Mouse (Mus musculus) liver, embryonic 13.5 days (tissue): Measurements from ENCODE around the gene Nf1. TPM values are rescaled to one million over a fixed set of nuclear protein-coding genes. Genes with fewer than 3 reads are reported as not detected.

ENCODE experiments used
- ATAC-seq: fragments of 200-750 bp; cut with Nextera tagmentation; 2 replicates; pipeline ENCODE4 v1.8.0; 2017; ENCODE audit warnings: low read depth, mild to moderate bottlenecking, moderate number of reproducible peaks, moderate library complexity
- DNase-seq: peaks from one replicate; pipeline ENCODE4 v3.0.0; 2022
- H3K27ac ChIP-seq: fragments of 300-500 bp; sonication (generic); 2 replicates; pipeline ENCODE4 v1.5.1; 2015; ENCODE audit warnings: moderate library complexity, mild to moderate bottlenecking, inconsistent platforms
- H3K27me3 ChIP-seq: fragments of 300-500 bp; sonication (generic); 2 replicates; pipeline ENCODE4 v1.6.1; 2015; ENCODE audit warnings: mild to moderate bottlenecking, inconsistent platforms
- H3K36me3 ChIP-seq: fragments of 300-500 bp; sonication (generic); 2 replicates; pipeline ENCODE4 v1.6.1; 2015; ENCODE audit warnings: mild to moderate bottlenecking, inconsistent platforms
- H3K4me1 ChIP-seq: fragments of 300-500 bp; sonication (generic); replicated peaks from 2 replicates; pipeline ENCODE4 v1.6.1; 2015; ENCODE audit warnings: inconsistent platforms
- H3K4me2 ChIP-seq: fragments of 300-500 bp; sonication (generic); 2 replicates; pipeline ENCODE4 v1.6.1; 2015; ENCODE audit warnings: inconsistent platforms, mild to moderate bottlenecking, moderate library complexity
- H3K4me3 ChIP-seq: fragments of 300-500 bp; sonication (generic); replicated peaks from 2 replicates; pipeline ENCODE4 v1.5.1; 2015; ENCODE audit warnings: mild to moderate bottlenecking, inconsistent platforms
- H3K9ac ChIP-seq: fragments of 300-500 bp; sonication (generic); 2 replicates; pipeline ENCODE4 v1.6.1; 2015; ENCODE audit warnings: mild to moderate bottlenecking, inconsistent platforms
- H3K9me3 ChIP-seq: fragments of 300-500 bp; sonication (generic); replicated peaks from 2 replicates; pipeline ENCODE4 v1.6.1; 2016; ENCODE audit warnings: inconsistent platforms
- WGBS: fragments of 180-500 bp; shearing (Covaris S2); methylation state at CpG from one replicate; pipeline ENCODE4 v1.1.7; 2015; ENCODE audit not compliant: insufficient replicate concordance; 5-methylcytosine and 5-hydroxymethylcytosine counted together
- polyA plus RNA-seq: library from polyadenylated mRNA; unstranded; fragments of >200 nt; fragmentation: Nextera tagmentation; extraction: Ambion mirVana; gene quantifications from 2 replicates; pipeline ENCODE4 v1.2.1, GENCODE M21; 2015

Nf1 gene
- polyA plus RNA-seq, 1 experiment from 2014 or later, result 1.6 TPM

DNA sequence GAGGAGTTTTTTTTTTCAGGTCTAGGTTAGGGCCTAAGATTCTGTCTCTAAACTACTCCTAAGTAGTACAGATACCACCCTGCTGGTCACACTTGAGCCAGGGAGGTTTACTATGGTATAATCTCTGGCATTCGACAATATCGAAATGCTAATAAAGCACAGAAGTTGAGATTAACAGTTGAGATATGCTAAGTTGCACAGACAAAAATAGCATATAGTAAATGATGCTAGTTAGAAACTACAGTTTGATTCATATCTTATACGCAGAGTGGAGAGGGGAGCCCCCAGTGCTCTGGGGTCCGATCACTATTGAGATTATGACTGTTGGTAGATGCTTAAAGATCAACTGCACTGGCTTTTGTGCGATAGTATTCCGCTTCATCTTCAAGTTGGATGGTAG, 189.7 kb downstream of the Nf1 start:
- Histone ChIP-seq H3K27me3 (no peaks in the 10 kb centered on the region), H3K4me2 (no peak overlapping the region), H3K27ac (peak overlapping the region; percentile 54; the same call in 1 of the 2 replicates), H3K9ac (no peak overlapping the region), H3K36me3 (no peaks in the 10 kb centered on the region), H3K4me3 (no peak overlapping the region), H3K4me1 (peaks cover 52% of the 10 kb centered on the region), H3K9me3 (no peaks in the 10 kb centered on the region)
- DNase-seq (no peak), ATAC-seq (no peak)
- 76% methylated on average over 6 of the region's 6 CpGs for WGBS

DNA sequence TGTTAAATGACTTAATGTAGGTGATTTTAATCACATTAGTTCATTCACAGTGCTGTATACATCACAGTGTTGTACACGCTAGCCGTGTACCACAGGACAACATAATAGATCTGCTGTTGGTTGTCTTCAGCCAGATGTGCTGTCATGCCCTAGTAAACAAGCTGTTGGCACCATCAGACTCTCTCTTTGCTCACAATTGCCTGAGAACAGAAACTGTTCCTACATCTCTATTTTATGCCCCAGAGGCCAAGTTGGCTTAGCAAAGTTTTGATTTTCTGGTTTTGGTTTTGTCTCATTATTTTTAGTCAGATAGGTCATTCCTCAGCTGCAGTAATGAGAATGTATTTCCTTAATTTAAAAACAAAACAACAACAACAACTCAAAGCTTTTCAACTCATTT, 190.2 kb downstream of the Nf1 start:
- H3K4me2 ChIP-seq, result peak overlapping the region; percentile 21; the same call in 1 of the 2 replicates

DNA sequence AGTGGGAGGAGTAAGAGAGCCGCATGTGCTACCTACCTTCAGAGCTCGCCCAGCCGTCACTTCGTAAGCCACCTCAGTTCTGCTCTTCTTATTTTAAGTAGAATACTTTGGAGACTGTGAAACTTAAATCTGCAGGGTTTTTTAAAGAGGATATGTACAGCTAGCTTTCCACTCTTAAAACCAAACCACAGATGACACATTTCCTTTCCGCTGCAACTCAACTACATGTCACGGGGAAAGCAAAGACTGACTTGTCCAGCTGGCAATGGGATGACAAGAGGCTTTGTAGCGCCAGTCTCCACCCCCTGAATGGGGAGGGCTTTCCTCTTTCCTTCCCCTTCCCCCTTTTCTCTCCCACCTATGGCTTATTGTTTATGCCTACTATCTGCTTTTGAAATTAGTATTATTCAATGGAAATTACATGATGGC, 190.9 kb downstream of the Nf1 start, which contains the start of the genes Evi2 and Evi2a:
Gene Evi2 (minus strand): TSS at position 257 of the 429 bp plus-strand sequence.
Gene Evi2a (minus strand): TSS at position 277 of the 429 bp plus-strand sequence.
- no peak within 1 kb of the TSS for H3K9ac ChIP-seq
- no peaks in the 10 kb centered on the region for H3K9me3 ChIP-seq
- H3K36me3 ChIP-seq, result no peaks in the 10 kb centered on the region
- H3K27ac ChIP-seq, result no peak within 1 kb of the TSS
- ATAC-seq (no peak), DNase-seq (no peak)
- H3K27me3 ChIP-seq, result no peaks in the 10 kb centered on the region
- no peak within 1 kb of the TSS for H3K4me3 ChIP-seq
- peaks cover 53% of the 10 kb centered on the region for H3K4me1 ChIP-seq
- WGBS, result 20% methylated on average over 7 of the region's 7 CpGs
- peak within 1 kb of the TSS; percentile 24 for H3K4me2 ChIP-seq

More for the DNA sequence above, 190.2 kb downstream of the Nf1 start:
- Histone ChIP-seq H3K9ac (no peak overlapping the region), H3K27ac (no peak overlapping the region), H3K4me3 (no peak overlapping the region), H3K9me3 (no peaks in the 10 kb centered on the region), H3K36me3 (no peaks in the 10 kb centered on the region), H3K27me3 (no peaks in the 10 kb centered on the region), H3K4me1 (peaks cover 53% of the 10 kb centered on the region)
- DNase-seq, result no peak
- ATAC-seq, result no peak
- 76% methylated on average over 2 of the region's 2 CpGs for WGBS

DNA sequence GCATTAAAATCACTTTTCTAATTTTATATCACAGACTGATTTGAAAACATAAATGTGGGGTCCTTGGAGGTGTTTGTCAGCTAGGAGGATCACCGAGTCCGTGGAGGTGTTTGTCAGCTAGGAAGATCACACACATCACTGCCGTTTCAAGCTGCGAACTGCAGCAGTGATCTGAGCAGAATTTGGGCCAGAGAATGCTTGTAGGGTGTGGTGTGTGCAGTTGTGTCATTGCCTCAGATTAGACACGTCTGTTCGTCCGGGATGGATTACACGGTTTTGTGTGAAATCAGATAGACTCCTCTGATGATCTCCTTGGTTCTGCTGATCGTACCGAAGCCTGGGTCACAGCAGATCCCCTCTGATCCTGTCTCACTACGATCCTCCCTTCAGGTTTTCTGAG, 191.3 kb downstream of the Nf1 start:
- Histone ChIP-seq H3K4me3 (no peak overlapping the region), H3K4me1 (peaks cover 56% of the 10 kb centered on the region), H3K9me3 (no peaks in the 10 kb centered on the region), H3K9ac (no peak overlapping the region), H3K27ac (no peak overlapping the region), H3K36me3 (no peaks in the 10 kb centered on the region), H3K27me3 (no peaks in the 10 kb centered on the region), H3K4me2 (peak overlapping the region; percentile 24; the same call in 1 of the 2 replicates)
- WGBS, result 25% methylated on average over 11 of the region's 11 CpGs
- DNase-seq (no peak), ATAC-seq (peak; percentile 28; the same call in 1 of the 2 replicates)

DNA sequence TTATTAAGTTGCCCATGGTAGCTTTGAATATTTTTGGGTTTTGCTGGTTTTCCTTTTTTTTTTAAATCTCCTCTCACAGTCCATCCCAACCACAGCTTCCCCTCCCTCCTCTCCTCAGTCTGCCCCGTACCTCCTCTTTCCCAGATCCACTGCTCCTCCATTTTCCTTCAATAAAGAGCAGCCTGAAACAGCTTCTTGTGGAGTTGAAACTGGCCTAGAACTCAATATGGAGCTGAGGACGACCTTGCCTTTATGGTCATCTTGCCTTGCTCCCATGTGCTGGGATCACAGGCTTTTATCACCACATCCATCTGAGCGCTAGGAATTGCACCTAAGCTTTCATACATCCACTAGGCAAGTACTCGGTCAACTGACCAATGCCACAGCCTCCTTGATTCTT, 192.0 kb downstream of the Nf1 start:
- 75% methylated on average over 4 of the region's 4 CpGs for WGBS
- ATAC-seq (no peak), DNase-seq (no peak)
- Histone ChIP-seq H3K9me3 (no peaks in the 10 kb centered on the region), H3K4me2 (no peak overlapping the region), H3K9ac (no peak overlapping the region), H3K27me3 (no peaks in the 10 kb centered on the region), H3K4me3 (no peak overlapping the region), H3K4me1 (peaks cover 55% of the 10 kb centered on the region), H3K27ac (no peak overlapping the region), H3K36me3 (no peaks in the 10 kb centered on the region)

DNA sequence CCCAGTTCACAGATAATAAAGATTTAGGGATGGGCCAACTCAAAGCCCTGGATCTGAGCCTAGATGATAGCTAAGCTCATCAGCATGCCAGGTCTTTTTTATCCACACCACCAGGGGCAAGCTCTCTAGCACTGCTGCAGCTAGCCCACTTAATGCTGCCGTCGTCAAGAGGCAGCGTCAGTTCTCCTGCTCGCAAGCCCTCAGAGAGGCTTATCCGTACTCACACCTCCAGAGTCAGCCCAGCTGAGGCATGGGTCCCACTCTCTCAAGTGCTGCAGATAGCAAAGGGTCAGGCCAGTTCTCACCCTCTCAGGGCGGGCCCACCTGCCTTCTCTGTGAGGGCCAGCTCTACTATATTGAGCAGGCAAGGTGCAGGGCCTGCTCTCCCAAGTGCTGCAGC, 193.8 kb downstream of the Nf1 start:
- Histone ChIP-seq H3K27me3 (no peaks in the 10 kb centered on the region), H3K9me3 (no peaks in the 10 kb centered on the region), H3K9ac (no peak overlapping the region), H3K36me3 (no peaks in the 10 kb centered on the region), H3K4me1 (peaks cover 38% of the 10 kb centered on the region), H3K27ac (no peak overlapping the region), H3K4me2 (no peak overlapping the region), H3K4me3 (no peak overlapping the region)
- no peak for DNase-seq
- ATAC-seq, result peak; percentile 62
- 26% methylated on average over 6 of the region's 6 CpGs for WGBS

DNA sequence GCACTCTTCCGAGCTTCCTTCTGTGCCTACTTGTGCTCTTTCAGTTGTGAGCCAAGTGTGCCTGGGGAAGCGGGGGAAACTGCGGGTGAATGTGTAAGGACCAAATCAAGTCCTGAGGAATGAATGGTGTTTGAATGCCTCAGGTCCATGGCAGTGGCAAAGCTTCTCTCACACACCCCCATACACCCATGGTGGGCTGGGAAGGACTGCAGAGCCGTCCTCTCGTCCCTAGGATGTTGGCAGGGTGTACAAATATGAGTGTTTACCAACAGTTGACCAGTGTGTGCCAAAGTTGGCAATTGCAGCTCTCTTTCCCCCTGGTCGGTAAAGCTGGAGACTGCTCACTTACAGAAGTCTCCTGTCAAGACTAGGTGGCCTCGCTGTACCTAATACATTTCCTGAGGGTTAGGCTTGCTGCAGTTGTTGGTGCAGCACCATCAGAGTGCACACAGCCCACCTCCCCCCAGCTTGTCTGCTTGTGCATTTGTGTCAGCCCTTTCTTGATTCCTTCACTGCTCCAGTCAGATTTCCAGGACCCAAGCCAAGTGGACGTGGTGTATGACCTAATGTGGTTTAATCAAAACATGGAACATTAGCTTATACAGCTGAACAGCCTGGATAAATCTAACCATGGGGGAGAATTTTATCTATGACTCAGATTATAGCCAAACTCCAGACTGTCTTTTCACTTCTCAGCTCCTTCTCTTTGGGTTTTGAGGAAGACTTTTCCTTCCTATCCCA, 194.6 kb downstream of the Nf1 start:
- ATAC-seq, result no peak

DNA sequence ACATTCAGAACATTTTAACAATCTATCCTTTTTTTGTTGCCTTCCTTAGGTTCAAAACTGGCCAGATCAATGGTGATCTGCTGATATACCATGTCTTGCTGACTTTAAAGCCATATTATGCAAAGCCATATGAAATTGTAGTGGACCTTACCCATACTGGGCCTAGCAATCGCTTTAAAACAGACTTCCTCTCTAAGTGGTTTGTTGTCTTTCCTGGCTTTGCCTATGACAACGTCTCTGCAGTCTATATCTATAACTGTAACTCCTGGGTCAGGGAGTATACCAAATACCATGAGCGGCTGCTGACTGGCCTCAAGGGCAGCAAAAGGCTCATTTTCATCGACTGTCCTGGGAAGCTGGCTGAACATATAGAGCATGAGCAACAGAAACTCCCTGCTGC, 196.1 kb downstream of the Nf1 start:
- Histone ChIP-seq H3K4me1 (peaks cover 27% of the 10 kb centered on the region), H3K9me3 (no peaks in the 10 kb centered on the region), H3K4me3 (no peak overlapping the region), H3K9ac (no peak overlapping the region), H3K4me2 (no peak overlapping the region), H3K27me3 (no peaks in the 10 kb centered on the region), H3K27ac (no peak overlapping the region), H3K36me3 (0 out of 2 replicates have a peak, but pooled peaks cover 3% of the 10 kb centered on the region)
- no peak for DNase-seq
- no peak for ATAC-seq
- 13% methylated on average over 4 of the region's 4 CpGs for WGBS

More for the DNA sequence above, 194.6 kb downstream of the Nf1 start:
- no peak for DNase-seq
- H3K4me1 ChIP-seq, result peaks cover 31% of the 10 kb centered on the region
- no peaks in the 10 kb centered on the region for H3K27me3 ChIP-seq
- no peak overlapping the region for H3K27ac ChIP-seq
- H3K9me3 ChIP-seq, result no peaks in the 10 kb centered on the region
- no peak overlapping the region for H3K9ac ChIP-seq
- no peak overlapping the region for H3K4me2 ChIP-seq
- no peak overlapping the region for H3K4me3 ChIP-seq
- 66% methylated on average over 8 of the region's 8 CpGs for WGBS
- H3K36me3 ChIP-seq, result no peaks in the 10 kb centered on the region

DNA sequence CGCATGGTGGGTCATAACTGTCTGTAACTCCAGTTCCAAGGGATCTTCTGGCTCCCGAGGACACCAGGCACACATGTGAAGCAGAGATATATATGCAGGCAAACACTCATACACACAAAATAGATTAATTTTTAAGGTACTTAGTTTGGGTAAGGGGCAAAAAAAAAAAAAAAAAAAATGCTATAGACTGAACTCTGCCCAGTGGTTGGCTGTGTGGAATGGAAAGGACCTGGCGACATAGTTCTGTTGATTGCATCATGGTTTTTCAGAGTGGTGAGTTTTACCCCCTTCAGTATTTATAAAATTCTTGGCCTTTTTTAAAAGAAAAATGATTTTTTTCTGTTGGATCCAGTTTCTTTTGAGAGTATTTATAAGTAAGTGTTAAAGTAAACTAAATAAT, 196.8 kb downstream of the Nf1 start:
- Histone ChIP-seq H3K4me3 (no peak overlapping the region), H3K4me1 (peaks cover 20% of the 10 kb centered on the region), H3K27me3 (no peaks in the 10 kb centered on the region), H3K4me2 (no peak overlapping the region), H3K27ac (no peak overlapping the region), H3K36me3 (peaks cover 6% of the 10 kb centered on the region), H3K9ac (no peak overlapping the region), H3K9me3 (no peaks in the 10 kb centered on the region)
- 53% methylated on average over 3 of the region's 3 CpGs for WGBS
- DNase-seq (no peak), ATAC-seq (no peak)

DNA sequence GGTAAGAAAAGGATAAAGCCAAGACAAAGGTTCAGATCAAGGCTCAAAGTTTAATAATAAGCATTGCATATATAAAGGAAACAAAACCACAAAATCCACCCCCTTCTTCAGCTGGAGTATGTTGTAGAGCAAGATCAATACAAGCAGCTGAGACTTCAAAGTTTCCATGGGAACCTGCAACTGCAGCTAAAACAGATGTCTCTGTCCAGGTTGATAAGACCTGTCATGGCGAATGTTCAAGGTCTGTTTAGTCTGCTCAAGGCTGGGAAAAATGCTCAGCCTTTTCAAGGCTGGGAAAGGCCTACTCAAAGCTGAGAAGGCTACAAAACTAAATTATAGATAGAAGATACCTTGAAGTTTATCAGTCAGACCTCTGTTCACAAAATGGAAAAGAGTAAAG, 213.1 kb downstream of the Nf1 start:
- H3K4me3 ChIP-seq, result no peak overlapping the region
- ATAC-seq (no peak), DNase-seq (no peak)
- no peaks in the 10 kb centered on the region for H3K27me3 ChIP-seq
- no peak overlapping the region for H3K9ac ChIP-seq
- H3K36me3 ChIP-seq, result peaks cover 32% of the 10 kb centered on the region
- peaks cover 8% of the 10 kb centered on the region for H3K4me1 ChIP-seq
- WGBS, result 5% methylated on average over 1 of the region's 1 CpGs
- H3K27ac ChIP-seq, result no peak overlapping the region
- H3K4me2 ChIP-seq, result no peak overlapping the region
- H3K9me3 ChIP-seq, result no peaks in the 10 kb centered on the region

DNA sequence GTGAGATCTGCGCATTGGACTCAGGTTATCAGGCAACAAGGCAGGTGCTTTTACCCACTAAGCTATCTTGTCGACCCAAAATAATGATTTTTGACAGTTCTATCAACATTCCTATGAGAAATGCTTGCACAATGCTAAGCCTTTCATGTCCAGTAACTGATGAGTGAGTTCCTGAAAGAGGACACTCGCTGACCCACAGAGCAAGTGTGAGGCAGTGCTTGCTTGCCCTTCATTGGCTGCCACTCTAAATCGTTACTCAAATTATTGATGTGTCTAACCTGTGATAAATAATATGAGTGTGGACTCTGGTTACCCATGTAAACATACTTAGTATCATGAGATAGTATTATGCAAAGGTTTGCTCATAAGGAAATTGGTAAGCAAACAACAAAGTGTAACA, 221.0 kb downstream of the Nf1 start:
- Histone ChIP-seq H3K27ac (no peak overlapping the region), H3K36me3 (peaks cover 24% of the 10 kb centered on the region), H3K4me3 (no peak overlapping the region), H3K9me3 (no peaks in the 10 kb centered on the region), H3K9ac (no peak overlapping the region), H3K4me2 (no peak overlapping the region), H3K27me3 (no peaks in the 10 kb centered on the region), H3K4me1 (no peaks in the 10 kb centered on the region)
- no peak for DNase-seq
- WGBS, result 71% methylated on average over 4 of the region's 4 CpGs
- ATAC-seq, result no peak

DNA sequence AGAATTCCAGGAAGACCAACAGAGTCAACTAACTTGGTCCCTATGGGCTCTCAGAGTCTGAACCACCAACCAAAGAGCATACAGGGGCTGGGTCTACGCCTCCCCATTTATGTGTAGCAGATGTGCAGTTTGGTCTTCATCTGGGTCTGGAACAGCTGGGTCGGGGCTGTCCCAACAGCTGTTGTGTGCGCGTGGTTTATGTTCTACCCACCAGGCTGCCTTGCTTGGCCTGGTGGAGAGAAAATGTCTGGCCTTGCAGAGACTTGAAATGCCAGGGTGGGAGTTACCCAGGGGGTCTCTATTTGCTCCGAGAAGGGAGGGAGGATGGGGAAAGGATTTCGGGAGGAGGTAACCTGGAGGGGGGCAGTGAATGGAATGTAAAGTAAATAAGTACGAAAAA, 224.0 kb downstream of the Nf1 start:
- WGBS, result 75% methylated on average over 7 of the region's 7 CpGs
- Histone ChIP-seq H3K4me2 (no peak overlapping the region), H3K27ac (no peak overlapping the region), H3K9ac (no peak overlapping the region), H3K27me3 (no peaks in the 10 kb centered on the region), H3K4me1 (no peaks in the 10 kb centered on the region), H3K4me3 (no peak overlapping the region), H3K36me3 (peaks cover 30% of the 10 kb centered on the region), H3K9me3 (no peaks in the 10 kb centered on the region)
- DNase-seq, result no peak
- ATAC-seq, result no peak
